Comparison of ENCODE assay signal across 8 mouse cellular contexts in genomic region chr1:38129501-38130267, GRCm38 (mm10). TPM values are rescaled to one million over a fixed set of nuclear protein-coding genes. Genes with fewer than 3 reads are reported as not detected.
DNase-seq lines count a peak whose midpoint lies in the region; ATAC-seq and TF ChIP-seq lines count a peak whose summit lies in the region.

Rev1 (minus strand) TSS chr1:38129801.

- peaks cover 47% of the 10 kb centered on the region for H3K79me2 ChIP-seq in C2C12 (ENCODE audit: control insufficient read depth, insufficient read depth)

- peaks cover 2% of the 10 kb centered on the region for H3K4me1 ChIP-seq in embryonic fibroblast, embryonic 13.5 days (ENCODE audit: control insufficient read depth, insufficient read depth, low read length)
- H3K4me1 ChIP-seq in heart, embryonic 10.5 days: peaks cover 27% of the 10 kb centered on the region
- H3K4me1 ChIP-seq in kidney, embryonic 14.5 days (ENCODE audit: control insufficient read depth, insufficient read depth, low read length): peaks cover 20% of the 10 kb centered on the region
- peaks cover 13% of the 10 kb centered on the region for H3K4me1 ChIP-seq in limb, embryonic 15.5 days
- H3K4me1 ChIP-seq in midbrain, postnatal 0 days (ENCODE audit: insufficient read depth, low read length): peaks cover 8% of the 10 kb centered on the region; the same call in 1 of the 2 replicates

- H3K9ac ChIP-seq in kidney, embryonic 14.5 days (ENCODE audit: low read depth, low read length): peak within 1 kb of the TSS; percentile 97
- H3K9ac ChIP-seq in limb, embryonic 15.5 days: peak within 1 kb of the TSS; percentile 83
- peak within 1 kb of the TSS; percentile 84 for H3K9ac ChIP-seq in midbrain, postnatal 0 days (replicated peaks; ENCODE audit: low read length, poor library complexity, severe bottlenecking)

- H3K9me3 ChIP-seq in heart, embryonic 10.5 days: no peaks in the 10 kb centered on the region
- H3K9me3 ChIP-seq in kidney, embryonic 14.5 days (ENCODE audit: control insufficient read depth, low read length): no peaks in the 10 kb centered on the region
- H3K9me3 ChIP-seq in limb, embryonic 15.5 days: no peaks in the 10 kb centered on the region
- H3K9me3 ChIP-seq in midbrain, postnatal 0 days (ENCODE audit: low read length): no peaks in the 10 kb centered on the region

- no peaks in the 10 kb centered on the region for H3K27me3 ChIP-seq in C2C12 (ENCODE audit: control insufficient read depth, insufficient read depth, insufficient read length)
- H3K27me3 ChIP-seq in heart, embryonic 10.5 days (ENCODE audit: insufficient read depth, poor library complexity, severe bottlenecking): no peaks in the 10 kb centered on the region
- no peaks in the 10 kb centered on the region for H3K27me3 ChIP-seq in kidney, embryonic 14.5 days (ENCODE audit: control insufficient read depth, insufficient read depth, low read length)
- H3K27me3 ChIP-seq in limb, embryonic 15.5 days: no peaks in the 10 kb centered on the region
- H3K27me3 ChIP-seq in midbrain, postnatal 0 days (ENCODE audit: insufficient read depth, low read length): no peaks in the 10 kb centered on the region

- peaks cover 9% of the 10 kb centered on the region for H3K36me3 ChIP-seq in C2C12 (ENCODE audit: control insufficient read depth, insufficient read depth)
- H3K36me3 ChIP-seq in heart, embryonic 10.5 days: no peaks in the 10 kb centered on the region
- no peaks in the 10 kb centered on the region for H3K36me3 ChIP-seq in kidney, embryonic 14.5 days (ENCODE audit: control insufficient read depth, insufficient read depth, low read length)
- H3K36me3 ChIP-seq in limb, embryonic 15.5 days: no peaks in the 10 kb centered on the region
- no peaks in the 10 kb centered on the region for H3K36me3 ChIP-seq in midbrain, postnatal 0 days (ENCODE audit: insufficient read depth, low read length)

- under 1% methylated on average over 102 of the region's 122 CpGs for WGBS in heart, embryonic 10.5 days
- WGBS in kidney, embryonic 14.5 days: under 1% methylated on average over 47 of the region's 122 CpGs
- under 1% methylated on average over 78 of the region's 122 CpGs for WGBS in limb, embryonic 15.5 days
- under 1% methylated on average over 45 of the region's 122 CpGs for WGBS in midbrain, postnatal 0 days

- peak within 1 kb of the TSS; percentile 75 for H3K27ac ChIP-seq in embryonic fibroblast, embryonic 13.5 days (ENCODE audit: insufficient read depth, low read length)
- peak within 1 kb of the TSS; percentile 99 for H3K27ac ChIP-seq in heart, embryonic 10.5 days
- peak within 1 kb of the TSS; percentile 86 for H3K27ac ChIP-seq in kidney, embryonic 14.5 days (ENCODE audit: low read depth, low read length)
- peak within 1 kb of the TSS; percentile 88 for H3K27ac ChIP-seq in limb, embryonic 15.5 days
- peak within 1 kb of the TSS; percentile 90 for H3K27ac ChIP-seq in midbrain, postnatal 0 days (ENCODE audit: low read depth, low read length)

- H3K4me2 ChIP-seq in kidney, embryonic 14.5 days (replicated peaks; ENCODE audit: low read depth, low read length): peak within 1 kb of the TSS; percentile 85
- H3K4me2 ChIP-seq in limb, embryonic 15.5 days: peak within 1 kb of the TSS; percentile 68
- H3K4me2 ChIP-seq in midbrain, postnatal 0 days (ENCODE audit: low read depth, low read length, poor library complexity, severe bottlenecking): peak within 1 kb of the TSS; percentile 89

- TF ChIP-seq CTCF in C2C12 (IDR thresholded peaks at IDR 0.05; ENCODE audit: control insufficient read depth, insufficient read depth, insufficient read length): peak; percentile 99
- peak; percentile 98 for TF ChIP-seq CTCF in embryonic fibroblast, embryonic 13.5 days (IDR thresholded peaks at IDR 0.05; ENCODE audit: borderline replicate concordance, insufficient read depth, low read length)
- TF ChIP-seq CTCF in midbrain, postnatal 0 days (IDR thresholded peaks at IDR 0.05): peak; percentile 88

- peak within 1 kb of the TSS; percentile 96 for H3ac ChIP-seq in C2C12 (ENCODE audit: control insufficient read depth, insufficient read length, low read depth)

- H3K4me3 ChIP-seq in C2C12 (ENCODE audit: insufficient read depth, poor library complexity, severe bottlenecking): peak within 1 kb of the TSS; percentile 86
- peak within 1 kb of the TSS; percentile 97 for H3K4me3 ChIP-seq in embryonic fibroblast, embryonic 13.5 days (ENCODE audit: insufficient read depth, low read length)
- H3K4me3 ChIP-seq in heart, embryonic 10.5 days: peak within 1 kb of the TSS; percentile 91
- H3K4me3 ChIP-seq in kidney, embryonic 14.5 days (ENCODE audit: low read length): peak within 1 kb of the TSS; percentile 87
- H3K4me3 ChIP-seq in limb, embryonic 15.5 days: peak within 1 kb of the TSS; percentile 80
- H3K4me3 ChIP-seq in midbrain, postnatal 0 days (ENCODE audit: low read depth, low read length): peak within 1 kb of the TSS; percentile 58

- ATAC-seq in kidney, embryonic 14.5 days (ENCODE audit: low FRiP score, low TSS enrichment): peak; percentile 94
- ATAC-seq in limb, embryonic 15.5 days (ENCODE audit: insufficient number of reproducible peaks, low FRiP score, low TSS enrichment, low read depth): peak; percentile 97
- ATAC-seq in midbrain, postnatal 0 days (ENCODE audit: low FRiP score): peak; percentile 95

- TF ChIP-seq POLR2A in embryonic fibroblast, embryonic 13.5 days (IDR thresholded peaks at IDR 0.05; ENCODE audit: low read depth, low read length): peak; percentile 66

- DNase-seq in brain, adult 2 months (ENCODE audit: low read depth, low spot score): peak; percentile 97
- DNase-seq in heart, embryonic 10.5 days (ENCODE audit: low spot score): peak; percentile 94
- DNase-seq in midbrain, postnatal 0 days (ENCODE audit: low spot score): peak; percentile 95
- peak; percentile 91 for DNase-seq in spleen, postnatal 10 days (ENCODE audit: low spot score in 2 of 2)

- H3K79me3 ChIP-seq in C2C12 (ENCODE audit: low read depth): peaks cover 44% of the 10 kb centered on the region

TF ChIP-seq in C2C12, 6 proteins besides CTCF, POLR2A, EP300 and RAD21:
- TF ChIP-seq MYOG (IDR thresholded peaks at IDR 0.05; ENCODE audit: control insufficient read depth, extremely low read depth, insufficient read length): no peak
- peak; percentile 73 for TF ChIP-seq MAX (IDR thresholded peaks at IDR 0.05)
- peak; percentile 66 for TF ChIP-seq USF1 (IDR thresholded peaks at IDR 0.05; ENCODE audit: low read depth)
TF ChIP-seq in C2C12: peak in this region for 2.

RNA-seq across cellular contexts. Expression of gene Rev1, which starts in this region (rescaled TPM):
- 7.0 TPM for polyA plus RNA-seq in C2C12 (2012; fragmentation: generic; extraction: Trizol)
- polyA plus RNA-seq in embryonic fibroblast, embryonic 13.5 days (2011; ENCODE audit: insufficient read length, low read depth, missing spikeins): 23.2 and 29.8 TPM in 2 replicates
- 27.9 and 32.2 TPM in 2 replicates for polyA plus RNA-seq in heart, embryonic 10.5 days (2016; fragmentation: Nextera tagmentation; extraction: Ambion mirVana)
- polyA plus RNA-seq in kidney, embryonic 14.5 days (2014; fragmentation: Nextera tagmentation; extraction: Ambion mirVana): 28.5 and 35.5 TPM in 2 replicates
- 20.1 and 24.0 TPM in 2 replicates for polyA plus RNA-seq in limb, embryonic 15.5 days (2015; fragmentation: Nextera tagmentation; extraction: Ambion mirVana)
- total RNA-seq in midbrain, postnatal 0 days (2014; rRNA removed): 32.6 and 40.8 TPM in 2 replicates
- polyA plus RNA-seq in midbrain, postnatal 0 days (2015; fragmentation: Nextera tagmentation; extraction: Ambion mirVana): 26.4 and 28.0 TPM in 2 replicates

Comparison
In these comparisons a context has a peak if more than half of its experiments do, and no peak if none do; other contexts are left out.
1. Peak in every context shown above with its lines: DNase-seq, ATAC-seq, H3K4me3 ChIP-seq and H3K27ac ChIP-seq.